Mouse (Mus musculus) liver, postnatal 0 days (tissue): ENCODE results near the gene Taf10.

ENCODE experiments used
- CTCF ChIP-seq: sonication (generic); IDR thresholded peaks from 2 replicates; pipeline ENCODE4 v1.5.1; 2016; ENCODE audit warnings: antibody characterized with exemption, low read depth
- EP300 ChIP-seq: IDR thresholded peaks from 2 replicates; pipeline ENCODE4 v1.6.1; 2016; ENCODE audit warnings: antibody characterized with exemption, low read depth, mild to moderate bottlenecking

DNA sequence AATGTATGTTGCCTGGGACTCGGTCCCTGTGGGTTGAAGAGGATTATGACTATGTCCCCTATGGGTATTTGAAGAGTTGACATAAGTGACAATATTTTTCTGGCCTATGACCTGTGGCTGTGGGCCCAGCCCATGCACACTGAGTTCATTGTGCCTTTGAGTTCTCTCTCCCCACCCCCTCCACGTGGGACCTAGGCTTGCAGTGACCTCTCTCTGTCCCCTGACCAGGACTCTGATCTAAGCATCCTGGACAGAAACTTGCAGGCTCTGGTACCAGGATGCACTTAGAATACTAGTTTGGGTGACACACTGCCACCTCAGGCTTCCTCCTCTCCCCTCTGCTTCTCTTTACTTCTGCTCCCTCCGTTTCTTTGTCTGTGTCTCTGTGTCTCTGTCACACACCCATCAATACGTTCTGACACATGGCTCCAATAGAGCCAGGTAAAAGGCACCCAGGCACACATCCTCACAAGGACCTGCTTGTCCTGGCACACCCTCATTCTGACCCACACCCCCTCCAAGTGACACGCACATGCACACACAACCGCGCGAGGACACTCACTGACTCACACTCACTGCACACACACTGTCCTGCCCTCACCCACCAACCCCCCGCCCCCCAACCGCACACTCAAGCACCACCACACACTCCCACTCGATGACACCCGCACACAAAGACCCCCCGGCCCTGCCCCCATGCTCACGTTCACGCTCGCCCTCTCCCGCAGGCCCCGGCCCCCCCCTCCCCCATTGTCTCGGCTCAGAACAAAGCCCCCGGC, 42.5 kb upstream of the Taf10 start:
- TF ChIP-seq CTCF (no peak), EP300 (no peak)
